Mouse (Mus musculus): ENCODE data around the gene Mylpf.

GRCm38 (mm10) chr7:127217475-127217874 is 8.8 kb downstream of the Mylpf start:
- no peak for TF ChIP-seq CTCF (IDR thresholded peaks at IDR 0.05; ENCODE audit: low read depth)
- TF ChIP-seq EP300 (IDR thresholded peaks at IDR 0.05; ENCODE audit: low read depth) = no peak

Data from heart, postnatal 0 days (tissue).